Mouse (Mus musculus) forebrain, embryonic 13.5 days (tissue): Measurements from ENCODE around the gene Dglucy. TPM values are rescaled to one million over a fixed set of nuclear protein-coding genes. Genes with fewer than 3 reads are reported as not detected.

Experiments used
- ATAC-seq: fragments of 200-750 bp; cut with Nextera tagmentation; 2 replicates; pipeline ENCODE4 v1.8.0; 2017
- H3K27ac ChIP-seq: fragments of 300-500 bp; sonication (generic); 2 replicates; pipeline ENCODE4 v1.5.1; 2015; ENCODE audit warnings: inconsistent platforms, mild to moderate bottlenecking, moderate library complexity
- H3K27me3 ChIP-seq: fragments of 300-500 bp; sonication (generic); 2 replicates; pipeline ENCODE4 v1.6.1; 2015; ENCODE audit warnings: mild to moderate bottlenecking, inconsistent platforms
- H3K36me3 ChIP-seq: fragments of 300-500 bp; sonication (generic); 2 replicates; pipeline ENCODE4 v1.6.1; 2015; ENCODE audit warnings: mild to moderate bottlenecking, inconsistent platforms; ENCODE audit not compliant: poor library complexity, severe bottlenecking
- H3K4me1 ChIP-seq: fragments of 300-500 bp; sonication (generic); 2 replicates; pipeline ENCODE4 v1.6.1; 2015; ENCODE audit warnings: inconsistent platforms
- H3K4me2 ChIP-seq: fragments of 300-500 bp; sonication (generic); 2 replicates; pipeline ENCODE4 v1.6.1; 2015; ENCODE audit warnings: inconsistent platforms, mild to moderate bottlenecking, moderate library complexity
- H3K4me3 ChIP-seq: fragments of 300-500 bp; sonication (generic); 2 replicates; pipeline ENCODE4 v1.5.1; 2015; ENCODE audit warnings: mild to moderate bottlenecking, inconsistent platforms
- H3K9ac ChIP-seq: fragments of 300-500 bp; sonication (generic); 2 replicates; pipeline ENCODE4 v1.6.1; 2015; ENCODE audit warnings: mild to moderate bottlenecking, inconsistent platforms
- H3K9me3 ChIP-seq: fragments of 300-500 bp; sonication (generic); replicated peaks from 2 replicates; pipeline ENCODE4 v1.6.1; 2016; ENCODE audit warnings: inconsistent platforms
- WGBS: fragments of 180-500 bp; shearing (Covaris S2); methylation state at CpG from one replicate; pipeline ENCODE4 v1.1.7; 2015; 5-methylcytosine and 5-hydroxymethylcytosine counted together
- polyA plus RNA-seq: library from polyadenylated mRNA; unstranded; fragments of >200 nt; fragmentation: Nextera tagmentation; extraction: Ambion mirVana; gene quantifications from 2 replicates; pipeline ENCODE4 v1.2.1, GENCODE M21; 2015

Gene Dglucy
- polyA plus RNA-seq, 1 experiment from 2014 or later: 1.9 TPM

DNA sequence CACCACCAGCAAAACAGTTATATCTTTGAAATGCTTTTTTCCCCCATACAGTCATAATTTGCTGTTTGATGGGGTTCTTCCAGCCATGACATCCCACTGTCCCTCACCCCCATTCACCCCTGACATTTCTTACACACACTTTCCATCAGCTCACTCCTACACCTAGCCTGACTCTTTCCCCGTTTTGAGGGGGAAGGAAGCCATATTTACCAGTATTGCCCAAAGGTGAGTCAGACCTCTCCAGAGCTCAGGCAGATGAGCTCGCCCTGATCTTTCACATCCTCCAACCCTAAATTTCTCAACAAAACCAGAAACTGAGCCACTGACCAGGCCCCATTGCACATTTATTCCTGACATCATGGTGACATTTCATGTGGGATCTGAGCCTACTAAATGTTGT, 93.0 kb downstream of the Dglucy start:
- peaks cover 6% of the 10 kb centered on the region; the same call in 1 of the 2 replicates for H3K36me3 ChIP-seq
- H3K27me3 ChIP-seq: no peaks in the 10 kb centered on the region
- no peak overlapping the region for H3K4me3 ChIP-seq
- whole genome bisulfite sequencing: 78% methylated on average over 2 of the region's 2 CpGs
- peaks cover 9% of the 10 kb centered on the region; the same call in 1 of the 2 replicates for H3K9me3 ChIP-seq
- H3K27ac ChIP-seq: no peak overlapping the region
- no peak overlapping the region for H3K9ac ChIP-seq
- peaks cover 5% of the 10 kb centered on the region; the same call in 1 of the 2 replicates for H3K4me1 ChIP-seq
- H3K4me2 ChIP-seq: no peak overlapping the region
- no peak for ATAC-seq

DNA sequence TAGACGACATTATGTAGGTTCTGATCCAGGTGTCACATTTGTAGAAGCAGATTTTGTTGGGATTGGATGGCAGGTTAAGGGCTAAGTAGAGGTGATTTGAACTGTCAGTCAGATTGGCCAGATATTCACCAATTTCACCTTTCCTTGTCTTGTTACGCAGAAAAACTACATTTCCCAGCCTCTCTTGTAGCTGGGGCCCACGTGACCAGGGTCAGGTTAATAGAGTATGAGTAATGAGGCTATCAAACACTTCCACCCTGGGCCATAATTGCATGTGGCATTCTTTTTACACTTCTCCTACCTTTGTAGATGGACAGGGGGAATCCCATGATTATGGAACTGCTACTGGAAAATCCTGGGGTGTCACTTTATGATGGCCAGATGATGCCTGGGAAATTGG, 94.8 kb downstream of the Dglucy start:
- peaks cover 9% of the 10 kb centered on the region; the same call in 1 of the 2 replicates for H3K9me3 ChIP-seq
- no peak overlapping the region for H3K9ac ChIP-seq
- no peaks in the 10 kb centered on the region for H3K27me3 ChIP-seq
- H3K4me3 ChIP-seq: no peak overlapping the region
- WGBS: 83% methylated on average over 3 of the region's 3 CpGs
- ATAC-seq: no peak
- no peak overlapping the region for H3K27ac ChIP-seq
- H3K4me1 ChIP-seq: no peaks in the 10 kb centered on the region
- H3K36me3 ChIP-seq: peaks cover 6% of the 10 kb centered on the region; the same call in 1 of the 2 replicates
- H3K4me2 ChIP-seq: no peak overlapping the region

DNA sequence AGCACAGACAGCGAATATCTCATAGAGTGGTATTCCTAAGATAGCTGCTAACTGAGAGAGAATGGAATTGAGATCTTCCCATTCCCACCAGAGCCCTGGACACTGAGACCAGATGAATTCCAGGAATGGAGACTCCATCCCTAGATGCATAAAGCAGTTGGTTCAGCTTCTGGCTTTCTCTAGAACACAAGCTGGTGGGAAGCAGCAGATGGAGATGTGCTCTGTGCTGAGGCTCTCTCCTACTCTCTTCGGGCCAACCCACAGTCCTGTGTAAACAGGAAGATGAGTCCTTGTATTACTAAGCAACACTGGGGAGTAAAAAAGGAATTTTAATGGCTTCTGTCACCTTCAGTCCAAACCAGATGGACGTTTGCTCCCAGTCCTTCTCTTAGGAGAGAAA, 96.7 kb downstream of the Dglucy start:
- H3K4me2 ChIP-seq: no peak overlapping the region

DNA sequence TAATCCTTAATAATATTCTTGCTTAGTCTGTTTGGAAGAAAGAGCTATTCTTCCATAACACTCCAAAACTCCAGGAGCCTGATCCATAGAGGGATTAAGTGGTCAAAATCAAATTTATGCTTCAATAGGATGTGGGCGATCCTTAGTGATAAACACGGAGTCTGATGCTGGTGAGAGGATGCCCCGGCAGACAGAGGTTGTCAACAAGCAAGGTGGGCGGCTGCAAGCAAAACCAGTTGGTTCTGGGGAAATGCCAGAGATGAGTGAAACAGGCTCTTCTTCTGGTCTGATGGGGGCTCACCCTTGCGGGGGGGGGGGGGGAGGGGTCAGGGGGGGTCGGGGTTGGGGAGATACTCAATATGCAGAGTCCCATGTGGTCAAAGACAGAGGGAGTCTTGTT, 97.1 kb downstream of the Dglucy start:
- Histone ChIP-seq H3K27me3 (no peaks in the 10 kb centered on the region), H3K27ac (no peak overlapping the region), H3K36me3 (no peaks in the 10 kb centered on the region), H3K9ac (no peak overlapping the region), H3K9me3 (no peaks in the 10 kb centered on the region), H3K4me1 (no peaks in the 10 kb centered on the region), H3K4me3 (no peak overlapping the region), H3K4me2 (no peak overlapping the region)
- no peak for ATAC-seq
- 83% methylated on average over 5 of the region's 6 CpGs for WGBS

More for the DNA sequence above, 96.7 kb downstream of the Dglucy start:
- ATAC-seq: no peak
- Histone ChIP-seq H3K9me3 (no peaks in the 10 kb centered on the region), H3K27me3 (no peaks in the 10 kb centered on the region), H3K9ac (no peak overlapping the region), H3K4me1 (no peaks in the 10 kb centered on the region), H3K27ac (no peak overlapping the region), H3K36me3 (no peaks in the 10 kb centered on the region), H3K4me3 (no peak overlapping the region)
- 73% methylated on average over 3 of the region's 3 CpGs for WGBS

DNA sequence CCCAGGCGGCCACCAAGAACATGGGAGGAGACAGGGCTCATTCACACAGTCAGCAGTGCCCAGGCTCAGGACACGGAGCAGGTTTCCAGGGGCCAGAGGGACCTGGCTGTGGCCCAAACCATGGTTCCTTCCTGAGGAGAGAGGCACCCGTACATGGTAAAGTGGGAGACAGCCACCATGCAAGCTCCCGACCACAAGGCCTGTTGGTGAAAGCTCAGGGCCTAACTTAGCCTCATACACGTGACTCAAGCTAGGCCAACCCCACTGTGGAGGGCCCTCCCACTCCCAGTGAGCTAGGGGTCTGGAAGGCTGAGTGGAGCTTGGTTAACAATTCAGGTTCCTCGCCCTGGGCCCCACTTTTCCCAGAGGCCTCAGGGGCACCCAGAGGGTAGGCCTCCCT, 99.1 kb downstream of the Dglucy start:
- H3K4me1 ChIP-seq: no peaks in the 10 kb centered on the region
- WGBS: 75% methylated on average over 6 of the region's 6 CpGs
- no peaks in the 10 kb centered on the region for H3K9me3 ChIP-seq
- no peak overlapping the region for H3K27ac ChIP-seq
- no peak overlapping the region for H3K9ac ChIP-seq
- no peak for ATAC-seq
- H3K4me2 ChIP-seq: no peak overlapping the region
- no peak overlapping the region for H3K4me3 ChIP-seq
- H3K27me3 ChIP-seq: no peaks in the 10 kb centered on the region
- no peaks in the 10 kb centered on the region for H3K36me3 ChIP-seq

DNA sequence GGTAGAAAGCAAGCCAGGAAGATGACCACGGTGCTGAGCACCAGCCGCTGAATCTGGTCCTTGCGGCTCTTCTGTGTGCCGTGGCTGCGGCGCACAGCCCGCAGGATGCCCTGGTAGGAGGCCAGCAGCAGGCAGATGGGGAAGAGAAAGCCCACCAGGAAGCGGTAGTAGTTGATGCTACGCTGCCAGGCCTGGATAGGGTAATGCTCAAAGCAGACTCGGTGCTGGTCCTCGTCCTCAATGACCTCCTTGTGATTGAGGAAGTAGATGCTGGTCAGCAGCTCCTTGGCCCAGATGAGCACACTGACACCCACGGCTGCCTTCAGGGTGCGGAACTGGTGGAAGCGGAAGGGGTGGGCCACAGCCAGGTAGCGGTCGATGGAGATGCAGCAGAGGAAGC, 99.7 kb downstream of the Dglucy start:
- Histone ChIP-seq H3K27ac (no peak overlapping the region), H3K9ac (no peak overlapping the region), H3K27me3 (no peaks in the 10 kb centered on the region), H3K4me1 (no peaks in the 10 kb centered on the region), H3K36me3 (no peaks in the 10 kb centered on the region), H3K4me2 (no peak overlapping the region), H3K9me3 (no peaks in the 10 kb centered on the region), H3K4me3 (no peak overlapping the region)
- WGBS: 93% methylated on average over 16 of the region's 16 CpGs
- no peak for ATAC-seq

DNA sequence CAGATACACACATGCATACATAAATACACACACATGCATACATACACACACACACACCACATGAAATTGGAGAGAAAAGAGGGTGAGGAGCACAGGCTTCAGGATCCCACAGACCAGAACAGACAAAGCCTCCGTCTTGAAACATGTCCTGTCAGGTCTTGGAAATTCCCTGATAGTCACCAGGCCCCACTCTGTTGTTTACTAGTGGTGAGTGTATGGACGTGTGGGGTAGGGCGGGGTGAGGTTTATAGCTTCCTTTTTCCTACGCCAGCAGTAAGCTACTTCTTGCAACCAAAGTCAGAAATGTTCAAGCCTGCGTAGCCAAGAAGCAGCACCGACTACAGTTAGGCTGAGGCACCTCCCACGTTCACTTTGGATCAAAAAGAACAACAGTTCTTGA, 104.3 kb downstream of the Dglucy start:
- no peak overlapping the region for H3K4me2 ChIP-seq
- no peaks in the 10 kb centered on the region for H3K27me3 ChIP-seq
- H3K27ac ChIP-seq: no peak overlapping the region
- WGBS: 85% methylated on average over 7 of the region's 7 CpGs
- H3K9me3 ChIP-seq: no peaks in the 10 kb centered on the region
- H3K4me3 ChIP-seq: no peak overlapping the region
- no peaks in the 10 kb centered on the region for H3K4me1 ChIP-seq
- no peak overlapping the region for H3K9ac ChIP-seq
- H3K36me3 ChIP-seq: no peaks in the 10 kb centered on the region
- no peak for ATAC-seq

DNA sequence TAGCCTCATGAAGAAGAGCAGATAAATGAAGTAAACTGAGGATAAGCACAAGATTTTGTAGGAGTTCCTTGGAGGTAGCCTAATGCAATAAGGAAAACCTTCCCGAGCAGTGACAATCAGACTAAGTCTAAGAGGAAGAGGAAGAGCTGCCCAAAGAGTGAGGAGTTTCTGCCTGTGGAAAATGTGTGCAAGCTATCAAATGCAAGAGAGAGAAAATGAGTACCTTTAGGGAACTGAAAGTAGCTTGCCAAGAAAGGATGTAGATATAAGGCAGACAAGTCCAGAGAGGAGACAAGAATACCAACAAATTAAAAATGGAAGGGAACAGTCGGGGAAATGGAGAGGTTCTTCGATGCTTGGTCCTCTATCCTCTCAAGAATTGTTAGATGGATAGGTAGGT, 106.7 kb downstream of the Dglucy start:
- Histone ChIP-seq H3K27me3 (no peaks in the 10 kb centered on the region), H3K4me1 (no peaks in the 10 kb centered on the region), H3K9me3 (no peaks in the 10 kb centered on the region), H3K4me3 (no peak overlapping the region), H3K36me3 (no peaks in the 10 kb centered on the region), H3K4me2 (no peak overlapping the region), H3K27ac (no peak overlapping the region), H3K9ac (no peak overlapping the region)
- ATAC-seq: no peak
- WGBS: 91% methylated on average over 3 of the region's 3 CpGs

DNA sequence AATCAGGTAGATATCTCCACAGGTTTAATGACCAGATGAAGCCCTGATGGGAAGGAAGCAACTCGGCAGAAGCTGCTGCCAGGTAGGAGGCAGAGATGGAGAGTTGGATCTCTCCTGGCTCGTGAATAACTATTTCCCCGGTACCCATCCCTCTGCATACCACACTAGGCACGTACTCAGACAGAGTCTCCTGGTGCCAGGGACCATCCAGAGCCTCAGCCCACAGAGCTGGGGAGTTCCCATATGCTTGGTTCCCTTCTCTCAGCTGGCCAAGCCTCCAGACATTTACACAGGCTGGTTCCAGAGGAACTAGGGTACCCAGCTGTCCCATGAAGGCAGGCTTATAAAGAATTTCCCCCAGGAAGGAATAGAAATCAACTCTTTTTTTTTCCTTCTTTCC, 108.0 kb downstream of the Dglucy start:
- H3K9me3 ChIP-seq: no peaks in the 10 kb centered on the region
- no peaks in the 10 kb centered on the region for H3K36me3 ChIP-seq

DNA sequence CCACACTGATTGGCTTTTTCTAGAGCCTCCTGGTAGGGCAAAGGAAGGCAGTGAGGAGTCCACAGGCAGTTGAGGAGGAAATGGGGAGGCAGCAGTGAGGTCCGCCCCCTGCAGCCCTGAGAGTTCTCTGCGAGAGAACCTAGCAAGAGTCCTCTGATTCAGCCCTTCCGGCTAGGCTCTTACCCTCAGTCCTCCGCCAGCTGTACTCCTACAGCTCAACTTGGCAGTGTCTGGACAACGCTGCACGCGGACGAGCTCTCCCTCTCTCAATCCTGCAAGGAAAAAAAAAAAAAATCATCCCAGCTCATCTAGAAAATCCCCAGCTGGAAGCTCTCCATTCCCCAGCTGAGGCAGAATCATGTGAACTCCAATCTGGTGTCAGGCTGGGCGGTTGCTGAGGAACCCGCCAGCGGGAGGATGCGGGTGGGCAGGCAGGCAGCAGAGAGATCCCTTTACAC, 109.0 kb downstream of the Dglucy start:
- no peaks in the 10 kb centered on the region for H3K27me3 ChIP-seq
- no peak for ATAC-seq
- H3K4me2 ChIP-seq: no peak overlapping the region
- no peaks in the 10 kb centered on the region for H3K36me3 ChIP-seq
- H3K9me3 ChIP-seq: no peaks in the 10 kb centered on the region
- H3K9ac ChIP-seq: no peak overlapping the region
- no peaks in the 10 kb centered on the region for H3K4me1 ChIP-seq
- 51% methylated on average over 12 of the region's 12 CpGs for WGBS
- H3K4me3 ChIP-seq: no peak overlapping the region
- H3K27ac ChIP-seq: no peak overlapping the region

More for the DNA sequence above, 108.0 kb downstream of the Dglucy start:
- 88% methylated on average over 4 of the region's 4 CpGs for WGBS
- Histone ChIP-seq H3K9ac (no peak overlapping the region), H3K4me3 (no peak overlapping the region), H3K27me3 (no peaks in the 10 kb centered on the region), H3K27ac (no peak overlapping the region), H3K4me2 (no peak overlapping the region), H3K4me1 (no peaks in the 10 kb centered on the region)
- ATAC-seq: no peak

DNA sequence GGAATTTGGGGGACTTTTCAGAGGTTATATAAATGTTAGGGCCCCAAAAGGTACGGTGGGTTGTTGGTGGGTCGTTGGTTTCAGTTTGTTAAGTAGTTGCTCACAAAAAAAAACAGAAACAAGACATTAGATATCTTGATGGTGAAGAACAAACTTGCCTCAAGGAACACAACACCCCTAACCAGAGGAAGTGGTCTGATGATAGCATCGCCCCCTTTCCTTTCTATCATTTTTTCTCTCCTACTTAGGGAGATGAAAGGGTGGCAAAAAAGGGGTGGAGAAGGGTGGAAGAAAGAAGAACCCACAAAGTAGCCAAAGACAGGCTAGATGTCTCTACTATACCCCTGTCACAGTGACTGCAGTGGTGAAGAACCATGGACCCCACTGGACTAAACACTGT, 111.7 kb downstream of the Dglucy start:
- Histone ChIP-seq H3K27ac (no peak overlapping the region), H3K4me2 (no peak overlapping the region), H3K4me1 (peaks cover 2% of the 10 kb centered on the region; the same call in 1 of the 2 replicates), H3K9ac (no peak overlapping the region), H3K36me3 (no peaks in the 10 kb centered on the region), H3K27me3 (no peaks in the 10 kb centered on the region), H3K9me3 (no peaks in the 10 kb centered on the region), H3K4me3 (no peak overlapping the region)
- ATAC-seq: no peak
- 87% methylated on average over 3 of the region's 3 CpGs for WGBS

DNA sequence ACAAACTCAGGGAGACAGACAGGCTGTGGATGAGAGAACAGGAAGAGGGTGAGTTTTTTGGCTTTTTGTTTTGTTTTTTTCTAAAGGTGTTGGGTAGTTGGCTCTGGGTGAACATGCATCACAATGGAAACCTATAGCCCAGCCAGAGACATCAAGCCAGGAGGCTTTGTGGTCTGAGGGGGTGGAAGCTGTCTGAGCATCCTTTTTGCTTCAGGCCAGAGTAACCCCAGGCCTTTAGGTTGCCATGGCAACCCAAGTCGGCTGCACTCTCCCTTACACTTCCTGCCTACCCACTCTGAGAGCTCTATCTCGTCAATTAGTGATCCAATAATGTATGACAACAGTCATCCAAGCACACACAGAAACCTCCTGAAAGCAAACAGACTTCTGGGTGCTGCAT, 116.6 kb downstream of the Dglucy start:
- no peak overlapping the region for H3K4me2 ChIP-seq
- no peak overlapping the region for H3K27ac ChIP-seq
- H3K4me3 ChIP-seq: no peak overlapping the region
- H3K36me3 ChIP-seq: no peaks in the 10 kb centered on the region
- H3K9ac ChIP-seq: no peak overlapping the region
- 0% methylated on average over 2 of the region's 2 CpGs for WGBS
- ATAC-seq: no peak
- H3K9me3 ChIP-seq: no peaks in the 10 kb centered on the region
- peaks cover 36% of the 10 kb centered on the region for H3K27me3 ChIP-seq
- H3K4me1 ChIP-seq: peaks cover 24% of the 10 kb centered on the region

DNA sequence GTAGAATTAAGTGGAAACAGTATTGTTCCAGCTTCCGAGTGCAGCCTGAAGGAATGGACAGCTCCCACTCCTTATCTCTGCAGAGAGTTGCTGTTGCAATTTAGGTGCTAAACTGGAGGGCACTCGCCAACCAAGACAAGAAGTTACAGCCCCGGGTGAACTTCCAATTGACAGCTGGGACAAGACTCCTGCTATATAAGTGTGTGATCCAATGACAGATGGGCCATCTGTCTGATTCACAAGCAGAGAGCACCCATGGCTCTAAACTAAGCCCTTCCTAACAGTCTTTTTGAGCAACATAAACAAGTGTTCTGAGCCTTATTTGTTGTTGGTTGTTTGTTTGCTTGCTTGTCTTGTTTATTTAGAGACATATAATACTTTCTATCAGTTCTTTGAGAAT, 117.8 kb downstream of the Dglucy start:
- H3K4me2 ChIP-seq: no peak overlapping the region
- peaks cover 38% of the 10 kb centered on the region for H3K27me3 ChIP-seq
- ATAC-seq: no peak
- no peak overlapping the region for H3K9ac ChIP-seq
- WGBS: 46% methylated on average over 3 of the region's 3 CpGs
- no peaks in the 10 kb centered on the region for H3K9me3 ChIP-seq
- peaks cover 24% of the 10 kb centered on the region for H3K4me1 ChIP-seq
- no peak overlapping the region for H3K4me3 ChIP-seq
- no peaks in the 10 kb centered on the region for H3K36me3 ChIP-seq
- H3K27ac ChIP-seq: no peak overlapping the region
